Mouse (Mus musculus): ENCODE measurements around the gene Tmem97. TPM values are rescaled to one million over a fixed set of nuclear protein-coding genes. Genes with fewer than 3 reads are reported as not detected.
A peak's percentile ranks its signal among the peaks of the same experiment; 100 is the strongest.

Gene Tmem97
- polyA plus RNA-seq, 1 experiment, result 27.3 TPM

- 26% methylated on average over 6 of the region's 6 CpGs for WGBS
- H3K4me3 ChIP-seq (replicated peaks; ENCODE audit: control insufficient read depth, low read depth, low read length), result no peak overlapping the region
- H3K4me1 ChIP-seq (ENCODE audit: control insufficient read depth, insufficient read depth, low read length), result no peaks in the 10 kb centered on the region; the same call in 1 of the 2 replicates
- TF ChIP-seq POLR2A (IDR thresholded peaks at IDR 0.05; ENCODE audit: borderline replicate concordance, control insufficient read depth, low read depth, low read length), result no peak
- TF ChIP-seq CTCF (IDR thresholded peaks at IDR 0.05; ENCODE audit: control insufficient read depth, insufficient read depth, low read length), result no peak
- no peak overlapping the region for H3K27ac ChIP-seq (ENCODE audit: control insufficient read depth, insufficient read depth, low read depth, low read length, poor library complexity)
Measured at GRCm38 (mm10) chr11:78566775-78567174, 16.2 kb upstream of the Tmem97 start.

GRCm38 (mm10) chr11:78560447-78560846 is 9.9 kb upstream of the Tmem97 start:
- H3K4me3 ChIP-seq (replicated peaks; ENCODE audit: control insufficient read depth, low read depth, low read length), result no peak overlapping the region
- 7% methylated on average over 4 of the region's 4 CpGs for WGBS
- H3K27ac ChIP-seq (ENCODE audit: control insufficient read depth, insufficient read depth, low read depth, low read length, poor library complexity), result no peak overlapping the region
- TF ChIP-seq POLR2A (IDR thresholded peaks at IDR 0.05; ENCODE audit: borderline replicate concordance, control insufficient read depth, low read depth, low read length) (no peak), CTCF (IDR thresholded peaks at IDR 0.05; ENCODE audit: control insufficient read depth, insufficient read depth, low read length) (peak; percentile 68)
- no peaks in the 10 kb centered on the region; the same call in 1 of the 2 replicates for H3K4me1 ChIP-seq (ENCODE audit: control insufficient read depth, insufficient read depth, low read length)

GRCm38 (mm10) chr11:78557241-78557640 is 6.7 kb upstream of the Tmem97 start:
- Histone ChIP-seq H3K4me1 (ENCODE audit: control insufficient read depth, insufficient read depth, low read length) (no peaks in the 10 kb centered on the region; the same call in 1 of the 2 replicates), H3K4me3 (replicated peaks; ENCODE audit: control insufficient read depth, low read depth, low read length) (no peak overlapping the region), H3K27ac (ENCODE audit: control insufficient read depth, insufficient read depth, low read depth, low read length, poor library complexity) (no peak overlapping the region)
- TF ChIP-seq POLR2A (IDR thresholded peaks at IDR 0.05; ENCODE audit: borderline replicate concordance, control insufficient read depth, low read depth, low read length) (no peak), CTCF (IDR thresholded peaks at IDR 0.05; ENCODE audit: control insufficient read depth, insufficient read depth, low read length) (peak; percentile 35; the same call in 1 of the 2 replicates)
- 63% methylated on average over 8 of the region's 8 CpGs for WGBS

- no peak overlapping the region for H3K4me3 ChIP-seq (replicated peaks; ENCODE audit: control insufficient read depth, low read depth, low read length)
- H3K27ac ChIP-seq (ENCODE audit: control insufficient read depth, insufficient read depth, low read depth, low read length, poor library complexity), result no peak overlapping the region
- H3K4me1 ChIP-seq (ENCODE audit: control insufficient read depth, insufficient read depth, low read length), result no peaks in the 10 kb centered on the region; the same call in 1 of the 2 replicates
- 41% methylated on average over 4 of the region's 4 CpGs for WGBS
- TF ChIP-seq CTCF (IDR thresholded peaks at IDR 0.05; ENCODE audit: control insufficient read depth, insufficient read depth, low read length), result no peak
- no peak for TF ChIP-seq POLR2A (IDR thresholded peaks at IDR 0.05; ENCODE audit: borderline replicate concordance, control insufficient read depth, low read depth, low read length)
Measured at GRCm38 (mm10) chr11:78556070-78556469, 5.5 kb upstream of the Tmem97 start.

- TF ChIP-seq CTCF (IDR thresholded peaks at IDR 0.05; ENCODE audit: control insufficient read depth, insufficient read depth, low read length) (no peak), POLR2A (IDR thresholded peaks at IDR 0.05; ENCODE audit: borderline replicate concordance, control insufficient read depth, low read depth, low read length) (no peak)
- H3K27ac ChIP-seq (ENCODE audit: control insufficient read depth, insufficient read depth, low read depth, low read length, poor library complexity), result no peak overlapping the region
- no peak overlapping the region for H3K4me3 ChIP-seq (replicated peaks; ENCODE audit: control insufficient read depth, low read depth, low read length)
- 46% methylated on average over 3 of the region's 3 CpGs for WGBS
- no peaks in the 10 kb centered on the region; the same call in 1 of the 2 replicates for H3K4me1 ChIP-seq (ENCODE audit: control insufficient read depth, insufficient read depth, low read length)
Measured at GRCm38 (mm10) chr11:78555623-78556022, 5.0 kb upstream of the Tmem97 start.

GRCm38 (mm10) chr11:78551059-78551398 is 452 bp upstream of the Tmem97 start:
- H3K27ac ChIP-seq (ENCODE audit: control insufficient read depth, insufficient read depth, low read depth, low read length, poor library complexity), result no peak overlapping the region
- peak overlapping the region; percentile 10 for H3K4me3 ChIP-seq (replicated peaks; ENCODE audit: control insufficient read depth, low read depth, low read length)
- WGBS, result 27% methylated on average over 6 of the region's 6 CpGs

GRCm38 (mm10) chr11:78549491-78549987 is 1.0 kb downstream of the Tmem97 start:
- no peak for TF ChIP-seq POLR2A (IDR thresholded peaks at IDR 0.05; ENCODE audit: borderline replicate concordance, control insufficient read depth, low read depth, low read length)
- no peak for TF ChIP-seq CTCF (IDR thresholded peaks at IDR 0.05; ENCODE audit: control insufficient read depth, insufficient read depth, low read length)
- H3K27ac ChIP-seq (ENCODE audit: control insufficient read depth, insufficient read depth, low read depth, low read length, poor library complexity), result no peak overlapping the region
- no peaks in the 10 kb centered on the region; the same call in 1 of the 2 replicates for H3K4me1 ChIP-seq (ENCODE audit: control insufficient read depth, insufficient read depth, low read length)
- peak overlapping the region; percentile 29 for H3K4me3 ChIP-seq (replicated peaks; ENCODE audit: control insufficient read depth, low read depth, low read length)
- 13% methylated on average over 5 of the region's 5 CpGs for WGBS

More at GRCm38 (mm10) chr11:78551059-78551398, 452 bp upstream of the Tmem97 start:
- H3K4me1 ChIP-seq (ENCODE audit: control insufficient read depth, insufficient read depth, low read length), result no peaks in the 10 kb centered on the region; the same call in 1 of the 2 replicates
- TF ChIP-seq CTCF (IDR thresholded peaks at IDR 0.05; ENCODE audit: control insufficient read depth, insufficient read depth, low read length) (no peak), POLR2A (IDR thresholded peaks at IDR 0.05; ENCODE audit: borderline replicate concordance, control insufficient read depth, low read depth, low read length) (no peak)

- no peaks in the 10 kb centered on the region; the same call in 1 of the 2 replicates for H3K4me1 ChIP-seq (ENCODE audit: control insufficient read depth, insufficient read depth, low read length)
- 55% methylated on average over 2 of the region's 2 CpGs for WGBS
Measured at GRCm38 (mm10) chr11:78547718-78548460, 2.7 kb downstream of the Tmem97 start.

More at GRCm38 (mm10) chr11:78547718-78548460, 2.7 kb downstream of the Tmem97 start:
- Histone ChIP-seq H3K4me3 (replicated peaks; ENCODE audit: control insufficient read depth, low read depth, low read length) (no peak overlapping the region), H3K27ac (ENCODE audit: control insufficient read depth, insufficient read depth, low read depth, low read length, poor library complexity) (no peak overlapping the region)
- TF ChIP-seq CTCF (IDR thresholded peaks at IDR 0.05; ENCODE audit: control insufficient read depth, insufficient read depth, low read length) (no peak), POLR2A (IDR thresholded peaks at IDR 0.05; ENCODE audit: borderline replicate concordance, control insufficient read depth, low read depth, low read length) (no peak)
